Mouse (Mus musculus) v-Abl transformed pro-B cells (cell line): ENCODE results near the gene Frem2.

Source experiments
- in situ Hi-C, 2 experiments: fragments of 400-800 bp; cut with MboI; formaldehyde crosslinking; loops; one replicate each; pipeline ENCODE4 v1.15.1; 2025; ENCODE audit not compliant: unreplicated experiment in 2 of 2

Frem2 gene

GRCm38 (mm10) chr3:53656878-53657561 is at the start of gene Frem2:
TSS of gene Frem2 (minus strand) at chr3:53657355.
- in situ Hi-C loops, result no loop called here

GRCm38 (mm10) chr3:53705992-53706495 is 48.9 kb upstream of the Frem2 start:
- in situ Hi-C loops, result no loop called here

- in situ Hi-C loops, result no loop called here
Observed at GRCm38 (mm10) chr3:53703126-53703505, 46.0 kb upstream of the Frem2 start.

GRCm38 (mm10) chr3:53702421-53703125 is 45.4 kb upstream of the Frem2 start:
- in situ Hi-C loops, result no loop called here

- in situ Hi-C loops, result no loop called here
Observed at GRCm38 (mm10) chr3:53701940-53702339, 44.8 kb upstream of the Frem2 start.

GRCm38 (mm10) chr3:53687776-53688175 is 30.6 kb upstream of the Frem2 start:
- in situ Hi-C loops, result no loop called here

- in situ Hi-C loops, result no loop called here
Observed at GRCm38 (mm10) chr3:53682244-53682643, 25.1 kb upstream of the Frem2 start.

GRCm38 (mm10) chr3:53680816-53681215 is 23.7 kb upstream of the Frem2 start:
- in situ Hi-C loops, result no loop called here

- in situ Hi-C loops, result no loop called here
Observed at GRCm38 (mm10) chr3:53674225-53674624, 17.1 kb upstream of the Frem2 start.

- in situ Hi-C loops, result no loop called here
Observed at GRCm38 (mm10) chr3:53669736-53670135, 12.6 kb upstream of the Frem2 start.

- in situ Hi-C loops, result no loop called here
Observed at GRCm38 (mm10) chr3:53657744-53658534, 784 bp upstream of the Frem2 start.

GRCm38 (mm10) chr3:53656328-53656877 is 752 bp downstream of the Frem2 start:
- in situ Hi-C loops, result no loop called here

GRCm38 (mm10) chr3:53655343-53655742 is 1.8 kb downstream of the Frem2 start:
- in situ Hi-C loops, result no loop called here

GRCm38 (mm10) chr3:53650003-53650748 is 7.0 kb downstream of the Frem2 start:
- in situ Hi-C loops, result no loop called here

GRCm38 (mm10) chr3:53649425-53649824 is 7.7 kb downstream of the Frem2 start:
- in situ Hi-C loops, result no loop called here

GRCm38 (mm10) chr3:53648902-53649301 is 8.3 kb downstream of the Frem2 start:
- in situ Hi-C loops, result no loop called here

GRCm38 (mm10) chr3:53635948-53636347 is 21.2 kb downstream of the Frem2 start:
- in situ Hi-C loops, result no loop called here

GRCm38 (mm10) chr3:53631126-53631525 is 26.0 kb downstream of the Frem2 start:
- in situ Hi-C loops, result no loop called here

GRCm38 (mm10) chr3:53630630-53631029 is 26.5 kb downstream of the Frem2 start:
- in situ Hi-C loops, result no loop called here

GRCm38 (mm10) chr3:53629966-53630365 is 27.2 kb downstream of the Frem2 start:
- in situ Hi-C loops, result no loop called here
